Mouse (Mus musculus) frontal cortex, adult 2 months (tissue): ENCODE measurements around the gene Slc29a2. TPM values are rescaled to one million over a fixed set of nuclear protein-coding genes. Genes with fewer than 3 reads are reported as not detected.

Experiments used
- DNase-seq, 2 experiments: peaks; one replicate each; pipeline ENCODE4 v3.0.0; 2022; ENCODE audit warnings: low spot score in 1 of 2; ENCODE audit errors: extremely low spot score in 1 of 2
- polyA plus RNA-seq: library from polyadenylated mRNA; depleted of rRNA; stranded (reverse); fragments of >200 nt; gene quantifications from 2 replicates; pipeline ENCODE4 v1.2.3, GENCODE M21; 2012

The Slc29a2 gene
- polyA plus RNA-seq, 1 experiment, result 26.5 TPM

DNA sequence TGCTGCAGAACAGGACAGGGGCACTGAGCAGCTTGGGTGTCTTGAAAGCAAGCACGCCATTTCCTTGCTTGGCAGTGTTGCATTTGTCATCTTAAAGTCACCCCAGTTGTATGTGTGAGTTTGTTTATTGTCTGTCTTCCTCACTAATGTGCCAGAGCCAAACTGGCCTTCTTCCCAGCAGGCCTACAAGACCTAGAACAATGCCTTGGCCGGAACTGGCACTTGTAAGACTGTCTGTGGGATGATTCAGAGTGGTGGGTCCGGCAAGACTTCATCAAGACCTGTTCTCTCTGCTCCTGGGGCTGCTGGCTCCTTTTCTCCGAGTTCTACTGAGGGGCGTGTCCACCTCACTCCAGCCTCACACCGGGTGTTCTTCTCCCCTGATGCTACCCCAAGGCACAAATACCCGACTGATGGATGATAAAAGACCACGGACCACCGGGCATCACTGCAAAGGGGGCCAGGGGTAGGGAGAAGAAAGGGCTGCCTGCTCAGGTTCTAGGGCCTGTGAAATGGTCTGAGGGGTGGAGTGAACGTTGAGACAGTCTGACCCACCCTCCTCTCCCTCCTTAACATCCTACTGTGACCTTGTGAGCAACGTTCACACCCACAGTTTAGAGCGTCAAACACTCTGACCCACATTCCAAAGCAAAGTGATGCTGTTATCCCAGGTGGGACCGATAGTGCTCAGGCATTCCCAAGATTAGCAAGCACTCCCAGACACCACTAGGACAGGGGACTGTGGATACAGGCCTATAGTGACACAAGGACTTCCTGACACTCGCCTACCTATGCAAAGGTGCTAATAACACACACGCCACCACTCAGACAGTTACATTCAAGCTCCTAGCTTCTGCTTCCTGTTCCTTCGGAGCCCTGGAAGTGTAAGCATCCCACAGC, 34.5 kb downstream of the Slc29a2 start:
- DNase-seq, result no peak

DNA sequence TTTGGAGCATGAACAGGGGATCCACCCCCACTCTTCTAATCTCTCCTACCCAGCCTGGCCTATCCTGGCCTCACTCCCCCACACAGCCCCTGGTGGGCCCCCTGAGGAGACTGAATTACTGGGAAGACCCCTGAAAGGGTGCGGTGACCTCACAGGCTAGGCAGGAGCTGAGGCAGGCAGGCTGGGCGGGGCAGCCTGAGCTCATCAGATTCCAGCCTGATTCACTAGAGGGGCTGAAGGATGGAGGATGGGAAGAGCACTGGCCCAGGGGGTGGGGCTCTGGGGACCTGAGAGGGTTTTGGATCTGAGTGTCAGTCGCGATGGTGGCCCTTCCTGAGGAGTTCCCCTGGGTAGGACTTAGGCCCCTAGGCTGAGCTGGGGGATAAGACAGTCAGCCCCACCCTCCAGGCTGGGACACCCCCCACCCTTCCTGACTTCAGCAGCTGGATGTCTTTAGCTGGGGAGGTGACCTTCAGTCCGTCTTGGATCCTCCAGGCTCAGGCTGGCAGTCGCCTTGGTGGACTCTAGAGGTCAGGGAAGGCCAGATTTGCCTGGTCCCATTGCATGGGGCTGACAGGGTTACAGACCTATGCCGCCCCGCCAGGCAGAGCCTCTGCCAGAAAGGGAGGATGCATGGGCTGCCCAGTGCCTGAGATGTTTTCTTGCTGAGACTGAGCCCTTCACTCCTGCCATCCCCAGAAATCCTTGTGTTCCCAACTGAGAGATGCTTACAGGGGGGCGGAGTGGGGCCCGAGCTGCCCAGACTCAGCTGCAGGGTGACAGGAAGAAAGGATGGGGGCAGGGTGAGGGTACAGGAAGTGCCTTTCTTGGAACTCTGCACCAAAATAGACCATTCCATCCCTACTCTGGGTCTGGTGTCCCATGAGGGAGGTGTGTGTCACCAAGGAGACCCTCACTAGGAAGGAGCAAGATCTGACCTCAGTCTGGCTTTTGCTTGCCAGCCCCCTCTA, 35.4 kb downstream of the Slc29a2 start:
- no peak for DNase-seq

DNA sequence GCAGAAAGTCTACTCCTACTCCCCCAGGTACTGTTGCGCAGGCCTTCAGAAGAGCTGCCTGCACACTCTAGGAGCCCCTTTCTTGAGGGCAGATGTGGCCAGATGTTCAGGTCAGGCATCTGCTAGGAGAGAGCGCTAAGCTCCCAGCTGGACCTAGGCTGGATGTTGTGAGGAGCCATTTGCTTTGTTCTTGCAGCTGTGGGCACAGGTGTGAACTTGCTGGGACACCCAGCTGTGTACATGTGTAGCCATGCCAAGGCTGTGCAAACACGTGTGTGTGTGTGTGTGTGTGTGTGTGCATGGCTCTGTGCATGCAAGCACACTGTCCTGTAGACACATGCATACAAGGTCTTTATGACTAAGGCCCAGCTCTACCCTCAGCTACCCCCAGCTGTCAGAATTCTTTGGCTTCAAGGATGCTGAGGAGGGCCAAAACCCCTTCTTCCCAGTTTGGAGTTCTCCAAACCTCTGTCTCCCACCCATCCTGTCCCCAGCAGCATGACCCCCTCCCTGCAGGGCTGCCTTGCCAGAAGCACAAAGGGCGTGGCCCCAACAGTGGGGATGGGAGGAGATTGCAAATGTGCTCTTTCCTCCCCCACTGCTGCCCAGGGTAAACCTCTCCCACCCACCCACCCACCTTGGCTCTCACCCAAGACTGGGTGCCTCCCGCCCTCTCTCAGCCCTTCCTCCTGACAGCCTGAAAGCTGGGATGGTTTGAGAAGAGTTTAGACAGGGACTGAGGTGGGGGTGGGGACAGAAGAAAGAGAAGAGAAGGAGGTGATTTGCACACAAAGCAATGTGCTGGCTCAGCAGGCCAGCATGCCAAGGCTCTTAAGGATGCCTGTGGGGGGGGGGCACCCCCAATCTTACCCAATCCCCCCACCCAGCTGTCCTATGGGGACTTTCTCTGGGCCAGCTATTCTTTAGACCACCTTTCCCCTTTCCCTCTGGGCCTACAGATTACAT, 37.0 kb downstream of the Slc29a2 start:
- no peak for DNase-seq

DNA sequence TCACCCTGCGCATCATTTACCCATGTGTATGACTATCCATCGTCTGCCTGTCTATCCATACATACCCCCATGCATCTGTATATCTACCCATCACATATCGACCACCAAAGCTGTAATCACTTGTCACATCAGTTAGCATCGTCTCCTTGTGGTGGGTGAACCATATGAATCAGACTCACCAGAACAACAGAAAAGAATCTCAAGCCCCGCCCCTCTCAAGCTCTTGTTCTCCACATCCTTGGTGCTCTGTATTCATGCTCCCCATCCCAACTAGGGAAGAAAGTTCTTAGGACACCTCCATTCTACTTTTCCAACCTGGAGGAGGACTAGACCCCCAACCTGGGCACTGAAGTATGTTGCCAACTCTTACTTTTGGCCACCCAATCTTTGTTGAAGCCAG, 38.4 kb downstream of the Slc29a2 start:
- DNase-seq, result no peak

DNA sequence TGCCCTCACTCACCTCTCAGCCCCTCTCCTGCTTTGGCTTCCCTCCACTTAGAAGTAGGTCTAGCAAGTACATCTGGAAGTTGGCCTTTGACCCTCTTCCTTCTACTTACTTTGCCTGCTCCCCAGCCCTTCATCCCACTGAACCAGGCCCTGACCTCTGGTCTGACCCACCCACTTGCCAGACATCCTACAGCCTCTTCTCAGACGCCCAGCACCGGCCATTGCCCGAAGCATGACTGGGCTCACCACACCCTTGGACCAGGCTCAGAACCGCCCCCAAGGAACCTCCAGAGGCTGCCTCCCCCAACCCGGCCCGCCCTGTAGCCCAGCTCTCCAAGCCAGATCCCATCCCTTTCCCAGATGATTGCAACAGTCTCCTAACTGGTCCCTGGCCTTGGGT, 38.8 kb downstream of the Slc29a2 start:
- DNase-seq, result no peak

DNA sequence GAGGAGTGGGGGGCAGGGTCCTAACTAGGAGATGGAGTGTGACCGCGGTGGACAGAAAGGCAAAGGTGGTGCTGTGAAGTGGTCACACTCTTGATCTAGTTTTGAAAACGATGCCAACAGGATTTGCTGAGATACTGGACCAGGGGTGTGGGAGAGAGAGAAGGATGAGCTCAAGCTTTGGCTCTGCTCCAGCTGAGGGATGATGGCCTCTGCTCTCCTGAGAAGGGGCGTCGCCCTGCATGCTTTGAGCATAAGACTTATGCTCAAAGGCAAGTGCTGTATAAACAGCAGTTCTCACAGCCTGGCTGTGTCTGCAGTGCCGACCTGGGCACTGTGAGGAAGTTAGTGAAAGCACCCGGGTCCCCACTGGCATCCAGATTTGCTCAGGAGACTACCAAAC, 41.4 kb downstream of the Slc29a2 start:
- no peak for DNase-seq

DNA sequence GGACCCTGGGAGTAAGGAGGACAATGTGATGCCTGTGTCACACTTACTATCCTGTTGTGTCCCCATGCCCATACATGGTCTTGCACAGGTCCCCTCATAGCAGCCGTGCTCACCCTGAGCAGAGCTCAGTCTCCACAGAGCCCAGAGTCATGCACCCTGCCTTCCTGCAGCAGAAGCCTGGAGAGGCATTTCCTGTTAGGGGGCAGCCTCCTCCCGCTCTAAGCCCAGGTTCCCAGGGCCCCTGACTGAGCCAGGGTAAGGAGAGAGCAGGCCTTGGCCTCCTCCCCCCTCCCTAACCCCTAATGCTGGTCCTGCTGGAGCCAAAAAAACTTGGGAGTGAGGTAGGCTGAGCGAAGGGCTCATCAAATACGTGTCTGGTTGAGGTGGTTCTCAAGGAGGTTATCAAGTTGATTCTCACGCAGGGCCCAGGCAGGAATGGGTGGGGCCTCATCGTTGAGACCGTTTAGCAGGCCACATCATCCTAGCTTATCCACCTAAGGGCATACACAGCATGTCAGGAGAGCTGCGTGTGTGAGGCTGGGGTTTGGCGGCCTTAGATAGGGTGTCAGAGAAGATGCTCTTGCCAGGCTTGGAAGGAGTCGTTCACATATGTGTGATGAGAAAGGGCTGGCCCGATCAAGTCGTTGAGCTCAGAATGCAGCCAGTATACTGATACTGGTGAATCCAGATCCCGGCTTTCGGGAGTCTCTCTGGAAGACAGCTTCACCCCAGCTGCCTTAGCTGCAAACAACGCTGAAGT, 43.6 kb downstream of the Slc29a2 start:
- DNase-seq, result no peak

DNA sequence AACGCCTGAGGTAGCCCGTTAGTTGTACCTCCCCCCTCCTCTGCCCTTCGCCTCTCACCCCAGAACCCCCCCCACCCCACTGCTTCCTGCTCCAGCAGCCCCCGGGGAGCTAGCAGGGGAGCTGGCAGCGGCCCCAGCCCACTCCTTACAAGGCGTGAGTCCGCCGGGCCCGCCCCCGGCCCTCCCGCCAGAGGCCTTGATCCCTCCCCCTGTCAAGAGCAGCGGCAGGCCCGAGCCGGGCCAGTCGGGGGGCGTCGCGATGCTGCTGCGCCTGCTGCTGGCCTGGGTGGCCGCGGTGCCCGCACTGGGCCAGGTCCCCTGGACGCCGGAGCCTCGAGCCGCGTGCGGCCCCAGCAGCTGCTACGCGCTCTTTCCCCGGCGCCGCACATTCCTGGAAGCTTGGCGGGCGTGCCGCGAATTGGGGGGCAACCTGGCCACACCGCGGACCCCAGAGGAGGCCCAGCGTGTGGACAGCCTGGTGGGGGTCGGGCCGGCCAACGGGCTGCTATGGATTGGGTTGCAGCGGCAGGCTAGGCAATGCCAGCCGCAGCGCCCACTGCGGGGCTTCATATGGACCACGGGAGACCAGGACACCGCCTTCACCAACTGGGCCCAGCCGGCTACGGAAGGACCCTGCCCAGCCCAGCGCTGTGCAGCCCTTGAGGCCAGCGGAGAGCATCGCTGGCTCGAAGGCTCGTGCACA, 44.4 kb downstream of the Slc29a2 start, which contains the start of gene Cd248:
TSS of gene Cd248 (plus strand) at position 212 of the 703 bp plus-strand sequence.
- no peak for DNase-seq

DNA sequence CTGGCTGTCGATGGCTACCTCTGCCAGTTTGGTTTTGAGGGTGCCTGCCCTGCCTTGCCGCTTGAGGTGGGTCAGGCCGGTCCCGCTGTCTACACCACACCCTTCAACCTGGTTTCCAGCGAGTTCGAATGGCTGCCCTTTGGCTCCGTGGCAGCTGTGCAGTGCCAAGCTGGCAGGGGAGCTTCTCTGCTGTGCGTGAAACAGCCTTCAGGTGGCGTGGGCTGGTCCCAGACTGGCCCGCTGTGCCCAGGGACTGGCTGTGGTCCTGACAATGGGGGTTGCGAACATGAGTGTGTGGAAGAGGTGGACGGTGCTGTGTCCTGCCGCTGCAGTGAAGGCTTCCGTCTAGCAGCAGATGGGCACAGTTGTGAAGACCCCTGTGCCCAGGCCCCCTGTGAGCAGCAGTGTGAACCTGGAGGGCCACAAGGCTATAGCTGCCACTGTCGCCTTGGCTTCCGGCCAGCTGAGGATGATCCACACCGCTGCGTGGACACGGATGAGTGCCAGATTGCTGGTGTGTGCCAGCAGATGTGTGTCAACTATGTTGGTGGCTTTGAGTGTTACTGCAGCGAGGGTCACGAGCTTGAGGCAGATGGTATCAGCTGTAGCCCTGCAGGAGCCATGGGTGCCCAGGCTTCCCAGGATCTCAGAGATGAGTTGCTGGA, 45.0 kb downstream of the Slc29a2 start:
- no peak for DNase-seq

DNA sequence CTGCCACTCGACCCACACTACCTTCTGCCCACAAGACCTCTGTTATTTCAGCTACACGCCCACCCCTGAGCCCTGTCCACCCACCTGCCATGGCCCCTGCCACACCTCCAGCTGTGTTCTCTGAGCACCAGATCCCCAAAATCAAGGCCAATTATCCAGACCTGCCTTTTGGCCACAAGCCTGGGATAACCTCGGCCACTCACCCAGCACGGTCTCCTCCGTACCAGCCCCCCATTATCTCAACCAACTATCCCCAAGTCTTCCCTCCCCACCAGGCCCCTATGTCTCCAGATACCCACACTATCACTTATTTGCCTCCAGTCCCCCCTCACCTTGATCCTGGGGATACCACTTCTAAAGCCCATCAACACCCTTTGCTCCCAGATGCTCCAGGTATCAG, 45.8 kb downstream of the Slc29a2 start:
- DNase-seq, result no peak

DNA sequence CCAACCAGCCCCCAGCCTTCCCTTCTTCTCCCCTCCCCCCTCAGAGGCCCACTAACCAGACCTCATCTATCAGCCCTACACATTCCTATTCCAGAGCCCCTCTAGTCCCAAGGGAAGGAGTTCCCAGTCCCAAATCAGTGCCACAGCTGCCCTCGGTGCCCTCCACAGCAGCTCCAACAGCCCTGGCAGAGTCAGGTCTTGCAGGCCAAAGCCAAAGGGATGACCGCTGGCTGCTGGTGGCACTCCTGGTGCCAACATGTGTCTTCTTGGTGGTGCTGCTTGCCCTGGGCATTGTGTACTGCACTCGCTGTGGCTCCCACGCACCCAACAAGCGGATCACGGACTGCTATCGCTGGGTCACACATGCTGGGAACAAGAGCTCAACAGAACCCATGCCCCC, 46.3 kb downstream of the Slc29a2 start:
- DNase-seq, result no peak

DNA sequence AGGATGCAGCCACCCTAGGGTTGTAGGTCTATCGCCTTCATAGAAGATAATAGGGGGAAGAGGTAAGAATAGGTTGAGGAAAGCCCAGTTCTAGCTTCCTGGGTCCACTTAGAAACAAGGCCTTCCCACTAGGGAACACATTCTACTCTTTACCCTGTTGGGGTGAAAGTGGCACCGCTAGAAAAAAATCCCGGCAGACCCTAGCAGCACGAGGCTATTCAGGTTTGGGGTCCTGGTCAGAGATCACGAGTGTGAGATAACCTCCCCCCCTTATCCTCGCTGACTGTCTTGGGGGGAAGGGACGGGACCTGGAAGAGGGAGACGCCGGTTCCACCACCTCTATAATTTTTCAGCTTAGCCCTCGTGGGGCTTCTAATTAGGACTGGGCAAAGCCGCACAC, 47.4 kb downstream of the Slc29a2 start:
- DNase-seq, result no peak

DNA sequence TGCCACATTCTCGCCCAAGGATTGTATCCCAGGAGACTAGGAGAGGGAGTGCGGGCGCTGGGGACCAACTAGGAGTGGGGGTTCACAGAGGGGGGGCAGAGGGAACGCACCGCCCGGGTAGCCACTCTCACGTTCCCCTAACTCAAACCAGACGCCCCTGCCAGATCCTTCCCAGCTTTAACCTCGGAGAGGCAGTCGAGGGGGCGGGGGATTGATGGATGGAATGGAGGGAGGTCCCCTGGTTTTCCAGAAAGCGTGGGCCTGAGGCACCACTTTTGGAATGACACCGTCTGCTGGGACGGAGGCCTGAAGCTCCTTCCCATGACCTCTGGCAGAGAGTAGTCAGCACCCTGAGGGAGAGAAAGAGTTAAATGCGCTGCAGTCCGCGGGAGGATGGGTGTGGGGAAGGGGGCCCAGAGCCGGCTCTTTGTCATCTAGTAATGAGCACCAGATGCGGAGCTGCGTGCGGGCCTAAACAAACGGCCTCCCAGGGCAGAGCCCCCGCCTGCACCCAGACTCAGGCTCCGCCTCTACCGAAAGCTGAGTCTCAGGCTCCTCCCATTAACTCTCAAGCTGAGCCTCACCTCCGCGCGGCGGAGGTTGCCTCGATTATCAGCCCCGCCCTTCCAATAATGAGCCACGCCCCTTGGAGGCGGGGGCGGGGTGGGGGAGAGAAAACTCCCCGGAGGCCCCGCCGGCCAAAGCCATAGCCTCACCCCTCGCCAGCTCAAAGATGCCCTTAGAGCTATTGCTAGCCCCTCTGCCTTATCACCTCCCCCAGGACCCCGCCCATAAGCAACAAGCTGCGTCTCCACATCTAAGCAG, 48.1 kb downstream of the Slc29a2 start:
- no peak for DNase-seq

DNA sequence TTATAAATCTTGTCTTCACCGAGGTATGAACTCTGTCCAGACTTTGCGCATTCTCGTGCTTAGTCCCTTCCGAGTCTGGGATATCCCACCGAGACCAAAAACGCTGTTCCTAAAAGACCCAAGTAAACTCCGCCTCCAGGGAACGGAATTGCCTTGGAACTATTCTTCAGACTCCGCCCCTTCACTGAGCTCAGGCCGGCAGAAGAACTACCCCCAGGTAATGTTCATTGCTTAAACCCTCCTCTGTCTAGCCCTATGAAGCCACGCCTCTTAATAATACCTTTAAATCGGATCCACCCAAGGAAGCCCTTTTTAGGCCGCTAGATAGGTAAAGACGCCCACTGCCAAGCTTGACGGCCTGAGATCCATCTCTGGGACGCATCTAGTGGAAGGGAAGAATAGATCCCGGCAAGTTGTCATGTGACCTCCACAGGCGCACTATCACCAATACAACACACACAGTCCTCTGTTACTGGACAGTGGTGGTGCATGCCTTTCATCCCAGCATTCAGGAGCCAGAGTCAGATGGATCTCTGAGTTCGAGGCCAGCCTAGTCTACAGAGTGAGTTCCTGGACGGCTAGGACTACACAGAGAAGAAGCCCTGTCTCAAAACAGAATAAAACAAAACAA, 48.8 kb downstream of the Slc29a2 start:
- DNase-seq, result no peak

DNA sequence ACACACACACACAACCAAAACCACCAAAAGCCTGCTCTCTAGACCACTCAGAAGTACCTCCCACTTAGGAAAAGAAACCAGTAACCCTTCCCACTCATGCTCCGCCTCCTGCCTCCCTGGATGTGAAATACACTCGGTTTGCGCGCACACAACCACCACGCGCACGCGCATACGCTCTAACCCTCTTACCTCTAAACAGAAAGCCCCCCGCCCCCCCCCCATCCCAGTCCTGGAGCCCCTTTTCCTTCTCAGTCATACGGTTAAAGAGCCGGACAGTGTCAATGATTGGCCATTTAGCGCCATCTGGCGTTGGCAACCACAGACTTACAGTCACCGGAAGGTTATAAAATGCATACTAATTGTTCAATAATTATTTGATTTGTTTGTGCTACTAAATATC, 49.4 kb downstream of the Slc29a2 start:
- DNase-seq, result no peak

DNA sequence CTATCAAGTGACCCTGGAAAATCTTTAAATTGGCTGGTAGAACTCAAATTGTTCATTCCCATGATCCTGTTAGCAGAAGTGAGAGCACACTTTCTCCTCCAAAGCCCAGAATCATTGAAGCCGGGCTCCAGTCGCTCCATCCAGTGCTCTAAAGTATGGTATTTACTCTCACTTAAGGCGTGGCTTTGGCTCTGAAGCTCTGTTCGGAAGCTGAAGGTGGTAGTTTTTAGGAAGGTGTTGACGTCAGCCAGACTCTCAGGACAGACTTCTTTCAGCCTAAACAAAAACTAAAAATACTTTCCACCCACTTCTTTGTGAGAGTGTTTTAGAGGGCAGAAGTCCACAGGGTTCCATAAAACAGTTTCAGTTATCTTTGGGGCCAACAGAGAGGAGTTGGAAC, 49.9 kb downstream of the Slc29a2 start:
- DNase-seq, result no peak

DNA sequence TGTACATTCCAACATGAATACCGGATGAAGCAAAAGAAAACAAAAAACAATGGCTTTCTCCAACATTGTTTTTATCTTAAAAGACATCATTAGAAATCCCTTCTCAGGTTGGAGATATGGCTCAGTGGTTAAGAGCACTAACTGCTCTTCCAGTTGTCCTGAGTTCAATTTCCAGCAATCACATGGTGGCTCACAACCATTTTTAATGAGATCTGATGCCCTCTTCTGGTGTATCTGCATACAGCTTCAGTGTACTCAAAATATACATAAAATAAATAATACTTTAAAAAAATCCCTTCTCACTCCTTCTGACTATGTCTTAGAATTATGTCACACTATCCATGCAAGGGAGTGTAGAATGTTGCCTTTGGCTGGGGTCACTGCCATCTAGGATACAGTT, 55.6 kb downstream of the Slc29a2 start:
- no peak for DNase-seq
